Mouse (Mus musculus) neural tube, embryonic 15.5 days (tissue): ENCODE measurements around the gene Ranbp3l. TPM values are rescaled to one million over a fixed set of nuclear protein-coding genes. Genes with fewer than 3 reads are reported as not detected.

Source experiments
- ATAC-seq: fragments of 200-750 bp; cut with Nextera tagmentation; 2 replicates; pipeline ENCODE4 v1.8.0; 2017; ENCODE audit warnings: mild to moderate bottlenecking, moderate TSS enrichment, moderate library complexity; ENCODE audit not compliant: low FRiP score
- H3K27ac ChIP-seq: fragments of 300-500 bp; sonication (generic); replicated peaks from 2 replicates; pipeline ENCODE4 v1.5.1; 2015; ENCODE audit warnings: mild to moderate bottlenecking, inconsistent platforms
- H3K27me3 ChIP-seq: fragments of 300-500 bp; sonication (generic); replicated peaks from 2 replicates; pipeline ENCODE4 v1.6.1; 2015; ENCODE audit warnings: inconsistent platforms
- H3K36me3 ChIP-seq: fragments of 300-500 bp; sonication (generic); 2 replicates; pipeline ENCODE4 v1.6.1; 2015; ENCODE audit warnings: inconsistent platforms
- H3K4me1 ChIP-seq: fragments of 300-500 bp; sonication (generic); 2 replicates; pipeline ENCODE4 v1.6.1; 2015; ENCODE audit warnings: inconsistent platforms
- H3K4me2 ChIP-seq: fragments of 300-500 bp; sonication (generic); 2 replicates; pipeline ENCODE4 v1.6.1; 2015; ENCODE audit warnings: inconsistent platforms, mild to moderate bottlenecking, moderate library complexity
- H3K4me3 ChIP-seq: fragments of 300-500 bp; sonication (generic); replicated peaks from 2 replicates; pipeline ENCODE4 v1.5.1; 2015; ENCODE audit warnings: mild to moderate bottlenecking, inconsistent platforms
- H3K9ac ChIP-seq: fragments of 300-500 bp; sonication (generic); replicated peaks from 2 replicates; pipeline ENCODE4 v1.6.1; 2015; ENCODE audit warnings: mild to moderate bottlenecking, inconsistent platforms
- H3K9me3 ChIP-seq: fragments of 300-500 bp; sonication (generic); replicated peaks from 2 replicates; pipeline ENCODE4 v1.6.1; 2016; ENCODE audit warnings: inconsistent platforms
- WGBS: fragments of 180-500 bp; shearing (Covaris S2); methylation state at CpG from one replicate; pipeline ENCODE4 v1.1.7; 2015; ENCODE audit warnings: mixed read lengths; 5-methylcytosine and 5-hydroxymethylcytosine counted together
- polyA plus RNA-seq: library from polyadenylated mRNA; unstranded; fragments of >200 nt; fragmentation: Nextera tagmentation; extraction: Ambion mirVana; gene quantifications from 2 replicates; pipeline ENCODE4 v1.2.1, GENCODE M21; 2015

Ranbp3l gene
- polyA plus RNA-seq, 1 experiment from 2014 or later = 5.8 TPM

DNA sequence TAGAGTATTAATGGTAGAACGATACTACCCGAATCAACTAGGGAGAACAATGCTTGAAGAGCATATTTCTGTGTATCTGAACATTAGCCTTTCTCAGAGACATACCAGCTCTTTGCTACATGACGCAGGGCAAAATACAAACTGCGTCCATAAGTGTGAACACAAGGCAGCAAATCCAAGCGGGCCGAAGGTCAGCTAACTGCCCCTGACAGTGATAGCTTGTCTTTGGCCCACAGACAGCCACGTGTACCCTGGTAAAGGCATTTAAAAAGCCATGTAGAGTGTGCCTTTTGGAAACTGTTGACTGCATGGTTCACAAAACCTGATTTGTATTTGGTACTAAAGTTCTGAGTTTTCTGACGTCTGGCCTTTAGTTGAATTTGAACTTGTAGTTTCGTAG lies 115.0 kb downstream of the Ranbp3l start:
- ATAC-seq = no peak
- Histone ChIP-seq H3K27me3 (no peaks in the 10 kb centered on the region), H3K4me1 (peaks cover 3% of the 10 kb centered on the region; the same call in 1 of the 2 replicates), H3K4me2 (no peak overlapping the region), H3K27ac (no peak overlapping the region), H3K9me3 (no peaks in the 10 kb centered on the region), H3K4me3 (no peak overlapping the region), H3K9ac (no peak overlapping the region), H3K36me3 (peaks cover 8% of the 10 kb centered on the region; the same call in 1 of the 2 replicates)
- WGBS = 89% methylated on average over 9 of the region's 9 CpGs

- 75% methylated on average over 11 of the region's 11 CpGs for WGBS
- Histone ChIP-seq H3K9ac (no peak overlapping the region), H3K27me3 (no peaks in the 10 kb centered on the region), H3K9me3 (no peaks in the 10 kb centered on the region), H3K4me3 (no peak overlapping the region), H3K27ac (no peak overlapping the region), H3K4me2 (no peak overlapping the region), H3K4me1 (no peaks in the 10 kb centered on the region), H3K36me3 (peaks cover 11% of the 10 kb centered on the region; the same call in 1 of the 2 replicates)
- no peak for ATAC-seq
These were observed 119.1 kb downstream of the Ranbp3l start for GRCm38 (mm10) chr15:9086813-9087212.

- H3K4me1 ChIP-seq = no peaks in the 10 kb centered on the region
- H3K9me3 ChIP-seq = no peaks in the 10 kb centered on the region
- H3K4me3 ChIP-seq = no peak overlapping the region
- no peak overlapping the region for H3K9ac ChIP-seq
- no peak overlapping the region for H3K27ac ChIP-seq
- no peak overlapping the region for H3K4me2 ChIP-seq
- peaks cover 12% of the 10 kb centered on the region; the same call in 1 of the 2 replicates for H3K36me3 ChIP-seq
- 92% methylated on average over 5 of the region's 5 CpGs for WGBS
- no peaks in the 10 kb centered on the region for H3K27me3 ChIP-seq
- no peak for ATAC-seq
These were observed 119.7 kb downstream of the Ranbp3l start for GRCm38 (mm10) chr15:9087421-9087820.

- H3K27ac ChIP-seq = no peak overlapping the region
- no peak overlapping the region for H3K4me3 ChIP-seq
- no peak overlapping the region for H3K4me2 ChIP-seq
- H3K9me3 ChIP-seq = no peaks in the 10 kb centered on the region
- no peaks in the 10 kb centered on the region for H3K4me1 ChIP-seq
- H3K9ac ChIP-seq = no peak overlapping the region
- H3K27me3 ChIP-seq = no peaks in the 10 kb centered on the region
- H3K36me3 ChIP-seq = peaks cover 18% of the 10 kb centered on the region
- no peak for ATAC-seq
- WGBS = 84% methylated on average over 17 of the region's 17 CpGs
These were observed 120.3 kb downstream of the Ranbp3l start for GRCm38 (mm10) chr15:9087895-9088682.

GRCm38 (mm10) chr15:9088683-9089072 lies 120.9 kb downstream of the Ranbp3l start:
- 65% methylated on average over 8 of the region's 8 CpGs for WGBS
- Histone ChIP-seq H3K4me2 (no peak overlapping the region), H3K4me3 (no peak overlapping the region), H3K4me1 (no peaks in the 10 kb centered on the region), H3K27ac (no peak overlapping the region), H3K9me3 (no peaks in the 10 kb centered on the region), H3K36me3 (peaks cover 23% of the 10 kb centered on the region), H3K27me3 (no peaks in the 10 kb centered on the region), H3K9ac (no peak overlapping the region)
- no peak for ATAC-seq

DNA sequence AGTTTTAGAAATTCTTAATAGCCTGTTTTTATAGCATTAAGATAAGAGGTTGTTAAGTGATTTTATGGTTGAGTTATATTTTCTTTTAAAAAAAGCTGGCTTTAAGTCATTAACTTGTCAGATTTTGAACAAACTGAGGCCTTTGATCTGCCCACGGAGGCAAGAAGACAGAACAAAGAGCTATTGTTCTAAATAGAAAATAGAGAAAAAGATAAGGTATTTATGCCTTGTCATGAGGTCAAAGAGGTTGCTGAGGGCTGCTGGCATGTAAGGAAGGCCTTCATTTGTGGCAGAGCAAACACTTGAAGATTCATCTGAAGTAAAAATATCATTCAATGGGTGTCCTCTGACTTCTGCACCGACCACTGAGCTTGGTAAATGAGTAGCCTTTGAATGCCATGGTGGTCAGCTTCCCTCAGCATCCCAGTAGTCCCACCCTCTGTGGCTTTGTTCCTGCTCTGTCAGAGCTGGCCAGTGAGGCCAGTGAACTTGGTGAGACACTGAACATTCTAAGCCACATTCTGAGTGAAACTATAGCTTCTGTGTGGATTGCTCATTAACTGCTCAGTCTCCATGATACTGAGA lies 121.5 kb downstream of the Ranbp3l start:
- no peaks in the 10 kb centered on the region for H3K4me1 ChIP-seq
- H3K36me3 ChIP-seq = peaks cover 28% of the 10 kb centered on the region
- H3K27me3 ChIP-seq = no peaks in the 10 kb centered on the region
- no peak overlapping the region for H3K4me2 ChIP-seq
- no peaks in the 10 kb centered on the region for H3K9me3 ChIP-seq
- no peak for ATAC-seq
- no peak overlapping the region for H3K9ac ChIP-seq
- H3K4me3 ChIP-seq = no peak overlapping the region
- no peak overlapping the region for H3K27ac ChIP-seq
- WGBS = 6% methylated on average over 2 of the region's 2 CpGs

DNA sequence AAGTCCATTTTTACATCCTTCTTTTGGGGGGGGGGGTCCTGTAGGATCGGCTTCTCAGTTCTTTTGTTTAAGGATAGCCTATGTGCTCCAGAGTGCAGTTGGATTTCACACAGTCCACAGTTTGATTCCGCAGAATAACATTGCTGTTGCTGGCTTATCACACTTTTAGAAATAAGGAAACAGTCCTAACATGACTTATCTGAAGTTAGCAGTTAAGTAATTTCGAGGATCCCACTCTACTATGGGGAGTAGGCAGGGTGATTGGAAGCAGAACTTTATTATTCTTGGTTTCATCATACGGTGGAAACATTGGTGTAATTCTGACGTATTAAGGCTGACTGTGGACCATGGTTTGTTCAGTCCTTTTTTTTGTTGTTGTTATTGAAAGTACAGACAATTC lies 122.9 kb downstream of the Ranbp3l start:
- H3K27ac ChIP-seq = no peak overlapping the region
- H3K4me1 ChIP-seq = no peaks in the 10 kb centered on the region
- no peaks in the 10 kb centered on the region for H3K27me3 ChIP-seq
- ATAC-seq = no peak
- H3K4me2 ChIP-seq = no peak overlapping the region
- peaks cover 30% of the 10 kb centered on the region for H3K36me3 ChIP-seq
- no peaks in the 10 kb centered on the region for H3K9me3 ChIP-seq
- no peak overlapping the region for H3K9ac ChIP-seq
- no peak overlapping the region for H3K4me3 ChIP-seq
- WGBS = 95% methylated on average over 5 of the region's 5 CpGs

DNA sequence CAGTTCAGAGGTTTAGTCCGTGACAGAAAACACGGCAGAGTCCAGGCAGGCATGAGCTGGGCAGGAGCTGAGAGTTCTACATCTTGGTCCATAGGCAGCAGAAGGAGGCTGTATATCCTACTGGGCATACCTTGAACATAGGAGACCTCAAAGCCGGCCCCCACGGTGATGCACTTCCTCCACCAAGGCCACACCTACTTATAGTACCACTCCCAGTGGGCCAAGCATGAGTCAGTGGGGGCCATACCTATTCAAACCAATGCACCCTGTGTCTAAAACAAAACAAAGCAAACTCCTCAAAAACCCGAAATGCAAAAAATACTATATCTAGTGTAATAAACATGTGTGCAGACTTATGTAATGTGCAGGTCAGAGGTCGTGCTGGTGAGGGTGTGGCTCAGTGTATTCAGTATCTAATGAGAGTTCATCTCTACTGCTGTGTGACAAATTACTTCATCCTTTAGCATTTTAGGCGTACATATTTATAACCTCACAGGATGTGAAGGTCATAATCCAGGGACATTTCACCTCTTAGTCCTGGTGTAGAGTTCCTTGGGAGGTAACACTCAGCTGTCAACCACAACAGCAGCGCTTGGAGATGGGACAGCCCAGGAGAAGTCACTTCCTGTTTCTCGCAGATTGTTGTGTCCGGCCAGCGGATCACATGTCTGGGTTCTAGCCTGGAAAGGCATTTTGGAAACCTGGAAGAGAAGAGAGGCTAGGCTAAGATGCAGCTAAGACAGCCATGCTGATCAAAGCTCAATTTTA lies 126.0 kb downstream of the Ranbp3l start:
- Histone ChIP-seq H3K4me3 (no peak overlapping the region), H3K9ac (no peak overlapping the region), H3K27ac (no peak overlapping the region), H3K27me3 (no peaks in the 10 kb centered on the region), H3K4me2 (peak overlapping the region; percentile 16), H3K4me1 (no peaks in the 10 kb centered on the region), H3K36me3 (peaks cover 32% of the 10 kb centered on the region), H3K9me3 (no peaks in the 10 kb centered on the region)
- 75% methylated on average over 11 of the region's 11 CpGs for WGBS
- no peak for ATAC-seq

DNA sequence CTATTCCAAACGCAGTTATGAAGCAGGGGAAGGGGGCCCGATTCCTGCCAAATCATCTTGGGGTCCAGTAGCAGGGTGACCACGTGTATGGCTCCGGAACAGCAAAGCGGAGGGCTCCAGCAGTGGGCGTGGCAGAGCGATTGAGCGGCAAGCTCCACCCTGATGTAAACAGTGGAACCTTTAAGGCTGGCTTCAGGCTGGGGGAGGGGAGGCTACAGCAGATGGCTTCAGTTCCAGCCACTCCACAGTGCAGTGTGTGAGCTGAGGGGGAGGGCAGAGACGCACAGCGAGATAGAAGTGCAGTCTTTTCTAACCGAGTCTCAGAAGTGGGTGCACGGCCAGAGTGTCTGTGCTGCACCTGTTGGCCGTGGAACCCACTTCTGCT lies 126.6 kb downstream of the Ranbp3l start:
- H3K9ac ChIP-seq = no peak overlapping the region
- WGBS = 26% methylated on average over 13 of the region's 13 CpGs

GRCm38 (mm10) chr15:9096865-9097264 lies 129.1 kb downstream of the Ranbp3l start:
- Histone ChIP-seq H3K27me3 (no peaks in the 10 kb centered on the region), H3K9me3 (no peaks in the 10 kb centered on the region), H3K4me1 (no peaks in the 10 kb centered on the region), H3K9ac (no peak overlapping the region), H3K4me2 (no peak overlapping the region), H3K36me3 (peaks cover 47% of the 10 kb centered on the region), H3K27ac (no peak overlapping the region), H3K4me3 (no peak overlapping the region)
- no peak for ATAC-seq
- WGBS = 93% methylated on average over 4 of the region's 4 CpGs

More for the DNA sequence above, 126.6 kb downstream of the Ranbp3l start:
- no peak overlapping the region for H3K4me3 ChIP-seq
- no peaks in the 10 kb centered on the region for H3K4me1 ChIP-seq
- peak; percentile 78 for ATAC-seq
- H3K4me2 ChIP-seq = peak overlapping the region; percentile 16
- no peaks in the 10 kb centered on the region for H3K9me3 ChIP-seq
- H3K27ac ChIP-seq = no peak overlapping the region
- no peaks in the 10 kb centered on the region for H3K27me3 ChIP-seq
- H3K36me3 ChIP-seq = peaks cover 32% of the 10 kb centered on the region

GRCm38 (mm10) chr15:9100446-9101077 lies 132.8 kb downstream of the Ranbp3l start:
- Histone ChIP-seq H3K4me3 (no peak overlapping the region), H3K4me1 (no peaks in the 10 kb centered on the region), H3K27me3 (no peaks in the 10 kb centered on the region), H3K27ac (0 out of 2 replicates have a peak overlapping the region, but pooled peaks have one; percentile 15), H3K9me3 (no peaks in the 10 kb centered on the region), H3K9ac (no peak overlapping the region), H3K36me3 (peaks cover 46% of the 10 kb centered on the region), H3K4me2 (no peak overlapping the region)
- WGBS = 77% methylated on average over 10 of the region's 10 CpGs
- ATAC-seq = peak; percentile 73; the same call in 1 of the 2 replicates
